Mouse (Mus musculus): ENCODE results near the gene Gm42421. TPM values are rescaled to one million over a fixed set of nuclear protein-coding genes. Genes with fewer than 3 reads are reported as not detected.

Gm42421 gene
- polyA plus RNA-seq, 1 experiment: 3.4 TPM

GRCm38 (mm10) chr5:143966671-143967070 is 38.7 kb downstream of the Gm42421 start:
- TF ChIP-seq POLR2A (IDR thresholded peaks at IDR 0.05; ENCODE audit: borderline replicate concordance, insufficient read depth, low read length) (no peak), CTCF (IDR thresholded peaks at IDR 0.05; ENCODE audit: borderline replicate concordance, insufficient read depth, low read depth, low read length) (no peak)
- 87% methylated on average over 12 of the region's 12 CpGs for WGBS
- H3K27ac ChIP-seq (ENCODE audit: insufficient read depth, low read length): no peak overlapping the region
- no peaks in the 10 kb centered on the region for H3K4me1 ChIP-seq (ENCODE audit: control insufficient read depth, insufficient read depth, low read length)
- H3K4me3 ChIP-seq (replicated peaks; ENCODE audit: insufficient read depth, low read depth, low read length): no peak overlapping the region
- DNase-seq: no peak
- H3K27me3 ChIP-seq (ENCODE audit: control insufficient read depth, insufficient read depth, low read length): no peaks in the 10 kb centered on the region

DNA sequence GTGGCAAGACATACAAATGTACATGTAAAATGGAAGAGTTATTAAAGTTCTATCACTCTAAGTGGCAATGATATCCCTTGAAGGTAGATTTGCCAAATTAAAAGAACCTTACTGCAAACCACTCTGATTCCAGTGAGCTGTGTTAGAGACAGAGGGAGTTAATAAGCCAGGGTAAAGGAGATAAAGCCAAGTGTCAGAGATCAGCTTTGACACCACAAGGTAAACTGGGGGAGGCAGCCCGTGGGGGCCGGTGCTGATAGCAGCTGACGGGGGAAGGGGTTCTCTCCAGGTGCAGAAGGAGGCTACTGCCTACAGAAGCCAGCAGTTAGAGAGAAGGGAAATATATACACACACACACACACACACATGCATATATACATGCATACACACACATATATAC is 44.7 kb downstream of the Gm42421 start:
- H3K27ac ChIP-seq (ENCODE audit: insufficient read depth, low read length): no peak overlapping the region
- H3K4me1 ChIP-seq (ENCODE audit: control insufficient read depth, insufficient read depth, low read length): no peaks in the 10 kb centered on the region; the same call in 1 of the 2 replicates
- DNase-seq: no peak
- TF ChIP-seq CTCF (IDR thresholded peaks at IDR 0.05; ENCODE audit: borderline replicate concordance, insufficient read depth, low read depth, low read length) (no peak), POLR2A (IDR thresholded peaks at IDR 0.05; ENCODE audit: borderline replicate concordance, insufficient read depth, low read length) (no peak)
- no peaks in the 10 kb centered on the region for H3K27me3 ChIP-seq (ENCODE audit: control insufficient read depth, insufficient read depth, low read length)
- H3K4me3 ChIP-seq (replicated peaks; ENCODE audit: insufficient read depth, low read depth, low read length): no peak overlapping the region
- 71% methylated on average over 3 of the region's 3 CpGs for WGBS

- Histone ChIP-seq H3K4me1 (ENCODE audit: control insufficient read depth, insufficient read depth, low read length) (no peaks in the 10 kb centered on the region; the same call in 1 of the 2 replicates), H3K27me3 (ENCODE audit: control insufficient read depth, insufficient read depth, low read length) (no peaks in the 10 kb centered on the region), H3K27ac (ENCODE audit: insufficient read depth, low read length) (no peak overlapping the region), H3K4me3 (replicated peaks; ENCODE audit: insufficient read depth, low read depth, low read length) (no peak overlapping the region)
- 47% methylated on average over 4 of the region's 4 CpGs for WGBS
- TF ChIP-seq POLR2A (IDR thresholded peaks at IDR 0.05; ENCODE audit: borderline replicate concordance, insufficient read depth, low read length) (no peak), CTCF (IDR thresholded peaks at IDR 0.05; ENCODE audit: borderline replicate concordance, insufficient read depth, low read depth, low read length) (peak; percentile 87)
- DNase-seq: peak; percentile 50 to 57
Observed at GRCm38 (mm10) chr5:143974931-143975630, 47.1 kb downstream of the Gm42421 start.

DNA sequence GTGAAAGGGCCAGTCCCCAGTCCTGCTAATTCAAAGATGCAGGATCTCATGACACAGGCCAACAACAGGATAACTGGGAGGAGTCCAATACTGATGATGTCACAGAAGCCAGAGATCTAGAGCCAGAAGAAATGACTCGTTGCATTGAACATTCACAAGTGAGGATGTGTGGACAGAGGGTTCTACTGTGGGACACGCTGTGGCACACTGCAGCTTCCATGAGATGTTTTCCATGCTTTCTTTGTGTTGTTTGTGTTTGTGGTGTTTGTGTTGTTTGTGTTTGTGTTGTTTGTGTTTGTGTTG is 47.6 kb downstream of the Gm42421 start:
- no peaks in the 10 kb centered on the region for H3K27me3 ChIP-seq (ENCODE audit: control insufficient read depth, insufficient read depth, low read length)
- H3K27ac ChIP-seq (ENCODE audit: insufficient read depth, low read length): no peak overlapping the region
- H3K4me1 ChIP-seq (ENCODE audit: control insufficient read depth, insufficient read depth, low read length): no peaks in the 10 kb centered on the region; the same call in 1 of the 2 replicates
- 30% methylated on average over 2 of the region's 2 CpGs for WGBS
- no peak overlapping the region for H3K4me3 ChIP-seq (replicated peaks; ENCODE audit: insufficient read depth, low read depth, low read length)
- TF ChIP-seq CTCF (IDR thresholded peaks at IDR 0.05; ENCODE audit: borderline replicate concordance, insufficient read depth, low read depth, low read length) (no peak), POLR2A (IDR thresholded peaks at IDR 0.05; ENCODE audit: borderline replicate concordance, insufficient read depth, low read length) (no peak)
- DNase-seq: no peak

DNA sequence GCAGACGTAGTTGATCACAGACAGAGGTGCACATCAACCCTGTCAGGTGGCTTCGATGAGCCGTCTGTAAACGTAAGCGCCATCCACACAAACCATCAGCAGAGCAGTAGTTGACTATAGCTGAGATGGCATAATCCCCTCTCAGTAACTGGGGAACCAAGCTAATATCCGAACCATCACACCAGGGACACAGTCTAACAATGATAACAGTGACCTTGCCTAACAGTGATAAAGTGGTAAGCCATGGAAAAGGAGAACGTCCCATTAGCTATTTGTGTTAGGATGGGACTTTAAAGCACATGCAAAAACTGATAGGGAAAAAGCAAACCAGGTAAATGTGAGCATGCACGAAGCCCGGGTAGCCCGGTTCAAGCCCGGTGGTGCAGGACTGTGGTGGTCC is 48.3 kb downstream of the Gm42421 start:
- no peak for TF ChIP-seq CTCF (IDR thresholded peaks at IDR 0.05; ENCODE audit: borderline replicate concordance, insufficient read depth, low read depth, low read length)
- no peak for TF ChIP-seq POLR2A (IDR thresholded peaks at IDR 0.05; ENCODE audit: borderline replicate concordance, insufficient read depth, low read length)
- 89% methylated on average over 11 of the region's 11 CpGs for WGBS
- H3K27ac ChIP-seq (ENCODE audit: insufficient read depth, low read length): no peak overlapping the region
- no peaks in the 10 kb centered on the region for H3K27me3 ChIP-seq (ENCODE audit: control insufficient read depth, insufficient read depth, low read length)
- DNase-seq: no peak
- H3K4me1 ChIP-seq (ENCODE audit: control insufficient read depth, insufficient read depth, low read length): peaks cover 5% of the 10 kb centered on the region
- H3K4me3 ChIP-seq (replicated peaks; ENCODE audit: insufficient read depth, low read depth, low read length): no peak overlapping the region

DNA sequence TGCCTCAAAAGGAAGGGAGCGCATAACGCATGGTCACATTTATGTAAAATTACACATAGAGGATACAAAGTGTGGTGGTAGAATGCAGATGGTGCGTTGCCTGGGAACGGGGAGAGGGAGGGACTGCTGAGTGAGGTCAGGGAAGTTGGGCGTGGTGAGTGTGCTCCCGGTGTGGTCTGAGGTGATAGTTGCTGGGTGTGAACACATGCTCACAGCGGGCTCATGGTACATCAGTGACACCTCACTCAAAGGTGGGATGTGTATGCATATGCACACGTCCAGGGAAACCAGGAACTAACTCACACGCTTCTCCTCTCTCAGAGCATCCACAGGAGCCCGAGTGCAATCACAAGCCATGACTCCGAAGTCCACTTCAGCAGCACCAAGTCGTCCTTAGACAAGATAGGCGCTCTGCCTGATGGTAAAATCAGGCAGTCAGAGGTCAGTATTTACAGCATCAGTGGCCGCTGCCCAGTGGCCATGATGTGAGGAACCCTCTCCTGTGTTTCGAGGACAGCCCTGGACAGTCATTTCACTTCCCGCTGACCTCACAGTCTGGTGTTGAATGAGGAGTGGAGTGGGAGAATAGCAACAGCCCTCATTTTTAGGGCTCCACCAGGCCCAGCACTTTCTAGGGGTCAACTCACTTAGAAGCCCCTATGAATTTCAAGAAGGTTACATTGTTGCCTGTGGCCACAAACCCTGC is 48.9 kb downstream of the Gm42421 start:
- H3K4me3 ChIP-seq (replicated peaks; ENCODE audit: insufficient read depth, low read depth, low read length): no peak overlapping the region
- no peak overlapping the region for H3K27ac ChIP-seq (ENCODE audit: insufficient read depth, low read length)
- TF ChIP-seq POLR2A (IDR thresholded peaks at IDR 0.05; ENCODE audit: borderline replicate concordance, insufficient read depth, low read length) (no peak), CTCF (IDR thresholded peaks at IDR 0.05; ENCODE audit: borderline replicate concordance, insufficient read depth, low read depth, low read length) (no peak)
- WGBS: 81% methylated on average over 16 of the region's 16 CpGs
- no peaks in the 10 kb centered on the region for H3K27me3 ChIP-seq (ENCODE audit: control insufficient read depth, insufficient read depth, low read length)
- peaks cover 5% of the 10 kb centered on the region for H3K4me1 ChIP-seq (ENCODE audit: control insufficient read depth, insufficient read depth, low read length)
- DNase-seq: no peak

DNA sequence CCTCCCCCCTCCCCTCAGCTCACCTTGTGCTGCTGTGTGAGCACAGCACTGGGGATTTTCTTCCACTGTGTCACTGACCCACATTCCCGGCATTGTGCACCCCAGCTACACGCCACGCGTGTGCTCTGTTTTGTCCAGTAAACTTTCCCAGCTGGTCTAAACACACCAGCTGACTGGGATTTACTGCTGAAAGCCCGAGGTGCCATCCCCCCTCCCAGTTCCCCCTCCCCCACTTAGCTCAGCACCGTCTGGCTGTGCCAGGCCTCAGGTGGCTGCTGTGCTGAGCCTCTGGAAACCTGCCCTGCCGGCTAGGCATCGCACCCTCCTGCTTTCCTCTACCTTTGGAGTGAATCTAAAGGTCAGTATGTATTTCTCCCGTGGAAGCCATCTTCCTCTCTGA is 52.9 kb downstream of the Gm42421 start:
- TF ChIP-seq POLR2A (IDR thresholded peaks at IDR 0.05; ENCODE audit: borderline replicate concordance, insufficient read depth, low read length) (no peak), CTCF (IDR thresholded peaks at IDR 0.05; ENCODE audit: borderline replicate concordance, insufficient read depth, low read depth, low read length) (no peak)
- H3K27me3 ChIP-seq (ENCODE audit: control insufficient read depth, insufficient read depth, low read length): no peaks in the 10 kb centered on the region
- no peak overlapping the region for H3K4me3 ChIP-seq (replicated peaks; ENCODE audit: insufficient read depth, low read depth, low read length)
- 14% methylated on average over 9 of the region's 9 CpGs for WGBS
- H3K27ac ChIP-seq (ENCODE audit: insufficient read depth, low read length): no peak overlapping the region
- DNase-seq: peak in 1 of 2 experiments; percentile 18
- H3K4me1 ChIP-seq (ENCODE audit: control insufficient read depth, insufficient read depth, low read length): peaks cover 5% of the 10 kb centered on the region

DNA sequence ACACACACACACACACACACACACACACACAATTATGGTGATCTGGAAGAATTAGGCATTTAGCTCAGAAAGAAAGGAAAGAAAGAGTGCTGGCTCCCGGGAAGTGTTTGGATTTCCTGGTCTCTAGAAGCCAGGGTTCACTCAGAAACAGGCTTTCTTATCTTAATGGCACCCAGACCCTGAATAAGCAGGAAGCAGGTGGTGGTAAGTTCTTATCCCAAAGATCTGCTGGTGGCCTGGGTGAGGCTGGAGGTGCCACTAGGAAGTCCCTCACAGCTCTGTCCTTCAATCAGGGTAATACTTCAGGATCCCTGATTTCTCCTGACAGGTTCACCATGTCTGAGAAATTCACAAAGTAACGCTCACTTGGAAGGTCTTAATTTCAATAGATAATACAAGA is 54.4 kb downstream of the Gm42421 start:
- no peak for DNase-seq
- Histone ChIP-seq H3K4me3 (replicated peaks; ENCODE audit: insufficient read depth, low read depth, low read length) (no peak overlapping the region), H3K4me1 (ENCODE audit: control insufficient read depth, insufficient read depth, low read length) (peaks cover 5% of the 10 kb centered on the region; the same call in 1 of the 2 replicates), H3K27me3 (ENCODE audit: control insufficient read depth, insufficient read depth, low read length) (no peaks in the 10 kb centered on the region), H3K27ac (ENCODE audit: insufficient read depth, low read length) (no peak overlapping the region)
- WGBS: 93% methylated on average over 2 of the region's 2 CpGs
- TF ChIP-seq POLR2A (IDR thresholded peaks at IDR 0.05; ENCODE audit: borderline replicate concordance, insufficient read depth, low read length) (no peak), CTCF (IDR thresholded peaks at IDR 0.05; ENCODE audit: borderline replicate concordance, insufficient read depth, low read depth, low read length) (no peak)

Measured in cerebellum, adult 2 months (tissue).